Mouse (Mus musculus) ovary, adult 2 months (tissue): ENCODE data around the gene Noxo1. TPM values are rescaled to one million over a fixed set of nuclear protein-coding genes. Genes with fewer than 3 reads are reported as not detected.

ENCODE experiments used
- polyA plus RNA-seq: library from polyadenylated mRNA; depleted of rRNA; stranded (reverse); fragments of >200 nt; gene quantifications from 2 replicates; pipeline ENCODE4 v1.2.3, GENCODE M21; 2012; rRNA removed

Noxo1 gene
- 19.1 and 19.6 TPM in 2 replicates for polyA plus RNA-seq

DNA sequence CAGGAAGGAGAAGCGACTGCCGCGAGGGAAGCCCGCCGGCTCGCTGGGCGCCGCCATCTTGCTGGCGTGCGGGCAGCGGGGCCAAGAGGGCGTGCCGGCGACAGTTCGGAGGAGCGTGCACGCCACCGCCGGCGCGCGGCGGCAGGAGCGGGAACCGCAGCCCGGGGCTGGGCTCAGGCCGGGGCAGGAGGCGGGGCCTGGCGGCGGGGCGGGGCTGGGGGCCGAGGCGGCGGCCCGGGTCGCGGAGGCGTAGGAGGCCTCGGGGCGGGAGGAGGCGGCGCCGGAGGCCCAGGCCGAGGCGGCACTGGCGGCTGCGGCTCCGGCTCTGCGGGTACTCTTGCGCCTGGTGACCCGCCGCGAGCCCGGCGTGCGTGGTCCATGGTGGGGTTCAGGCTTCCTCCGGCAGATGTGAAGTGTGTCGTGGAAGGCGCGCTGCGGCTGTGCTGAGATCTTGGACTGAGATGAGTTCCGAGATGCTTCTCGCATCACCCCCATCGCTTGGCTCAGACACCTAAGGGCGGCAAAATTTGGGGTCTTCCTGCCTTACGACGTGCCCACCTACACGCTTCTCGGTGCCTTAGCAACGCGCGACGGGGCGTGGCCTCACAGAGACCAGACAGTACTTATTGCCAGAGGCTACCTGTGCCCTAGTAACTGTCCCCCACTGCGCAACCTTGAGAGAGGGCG lies at the start of gene Noxo1, which contains the start of gene Gfer:
Gene Noxo1 (plus strand): TSS at position 224 of the 687 bp plus-strand sequence.
Gene Gfer (minus strand): TSS at position 146 of the 687 bp plus-strand sequence.

DNA sequence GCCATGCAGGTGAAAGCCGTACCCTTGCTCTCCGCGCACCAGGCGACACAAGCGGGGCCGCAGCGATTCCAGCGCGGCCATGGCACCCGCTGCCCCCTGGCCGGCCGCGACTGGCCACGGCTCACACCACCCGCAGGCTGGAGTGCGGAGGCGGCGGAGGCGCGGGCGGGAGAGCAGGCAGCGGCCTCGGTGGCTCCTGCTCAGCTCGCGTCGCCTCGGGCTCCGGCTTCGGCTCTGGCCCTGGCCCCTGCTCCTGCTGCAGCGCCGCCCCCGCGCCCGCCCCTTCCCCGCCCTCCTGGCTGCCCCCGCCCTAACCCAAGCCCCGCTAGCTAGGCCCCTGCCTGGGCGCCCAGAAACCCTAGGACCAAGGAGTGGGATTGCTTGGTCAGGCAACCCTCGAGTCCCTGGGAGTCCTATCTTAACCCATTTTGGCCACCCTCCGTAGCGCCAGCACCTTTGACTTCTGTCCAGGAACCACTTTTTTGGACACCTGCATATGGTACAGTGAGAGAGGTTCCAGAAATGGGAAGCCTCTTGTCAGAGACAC lies 45.9 kb upstream of the Noxo1 start, which contains the start of gene Slc9a3r2:
Gene Slc9a3r2 (minus strand): TSS at position 258 of the 547 bp plus-strand sequence.

DNA sequence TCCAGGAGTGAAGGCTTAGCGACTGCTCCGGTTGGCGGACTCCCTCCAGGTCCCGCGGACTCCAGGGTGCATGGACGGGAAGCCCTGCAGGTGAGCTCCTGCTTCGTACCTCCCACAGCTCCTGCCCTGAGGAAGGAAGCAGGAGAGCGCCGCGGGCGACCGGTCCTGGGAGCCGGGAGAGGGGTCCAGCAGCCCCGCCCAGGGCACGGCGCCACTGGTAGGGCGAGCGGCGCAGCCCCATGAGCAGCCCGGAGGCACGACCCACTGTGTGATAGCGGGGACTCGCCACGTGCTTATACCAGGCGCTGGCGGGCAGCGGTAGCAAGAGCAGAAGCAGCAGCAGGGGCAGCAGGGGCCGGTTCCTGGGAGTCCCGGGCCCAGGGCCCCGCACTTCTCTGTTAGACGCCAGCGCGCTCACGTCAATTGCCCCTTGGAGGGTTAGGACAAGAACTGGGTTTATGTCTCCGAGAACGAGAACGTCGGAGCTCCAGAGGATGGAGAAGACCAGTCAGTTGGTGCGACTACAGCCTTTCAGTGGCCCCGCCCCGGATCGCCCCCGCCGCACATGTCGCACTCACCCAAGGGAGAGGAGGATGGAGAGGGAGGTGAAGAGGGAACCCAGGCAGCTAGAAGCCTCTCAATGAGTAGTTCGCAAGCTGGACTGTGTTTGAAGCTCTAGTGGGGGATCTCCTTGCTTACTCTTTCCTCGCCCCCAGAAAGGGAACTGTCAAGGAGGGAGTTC lies 37.8 kb upstream of the Noxo1 start, which contains the start of gene Npw:
Gene Npw (minus strand): TSS at position 441 of the 742 bp plus-strand sequence.

DNA sequence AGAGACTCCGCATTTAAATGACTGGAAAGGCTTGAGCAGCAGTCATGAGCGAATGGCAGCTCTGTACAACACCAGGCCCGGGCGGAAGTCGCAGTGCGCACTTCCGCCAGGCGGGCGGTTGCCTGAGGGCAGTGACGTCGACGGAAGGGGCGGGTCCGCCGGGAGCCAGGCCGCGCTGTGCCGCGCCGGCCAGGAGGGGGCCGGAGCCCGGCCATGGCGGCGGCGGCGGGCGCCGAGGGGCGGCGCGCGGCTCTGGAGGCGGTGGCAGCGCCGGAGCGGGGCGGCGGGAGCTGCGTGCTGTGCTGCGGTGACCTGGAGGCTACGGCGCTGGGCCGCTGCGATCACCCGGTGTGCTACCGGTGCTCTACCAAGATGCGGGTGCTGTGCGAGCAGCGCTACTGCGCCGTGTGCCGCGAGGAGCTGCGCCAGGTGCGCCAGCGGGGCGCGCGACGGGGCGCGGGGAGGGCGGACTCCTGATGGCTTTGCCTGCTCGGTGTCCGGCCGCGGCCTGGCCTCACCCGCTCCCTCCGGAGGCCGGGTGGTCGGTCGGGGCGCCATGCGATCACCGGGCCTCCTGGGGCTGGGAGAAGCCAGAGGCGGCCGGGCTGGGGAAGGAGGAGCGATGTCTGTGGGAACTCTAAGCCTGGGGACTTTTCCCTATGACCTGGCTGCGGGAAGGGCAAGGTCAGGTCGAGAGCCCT lies 26.3 kb upstream of the Noxo1 start, which contains the start of gene Zfp598:
Gene Zfp598 (plus strand): TSS at position 143 of the 701 bp plus-strand sequence.

DNA sequence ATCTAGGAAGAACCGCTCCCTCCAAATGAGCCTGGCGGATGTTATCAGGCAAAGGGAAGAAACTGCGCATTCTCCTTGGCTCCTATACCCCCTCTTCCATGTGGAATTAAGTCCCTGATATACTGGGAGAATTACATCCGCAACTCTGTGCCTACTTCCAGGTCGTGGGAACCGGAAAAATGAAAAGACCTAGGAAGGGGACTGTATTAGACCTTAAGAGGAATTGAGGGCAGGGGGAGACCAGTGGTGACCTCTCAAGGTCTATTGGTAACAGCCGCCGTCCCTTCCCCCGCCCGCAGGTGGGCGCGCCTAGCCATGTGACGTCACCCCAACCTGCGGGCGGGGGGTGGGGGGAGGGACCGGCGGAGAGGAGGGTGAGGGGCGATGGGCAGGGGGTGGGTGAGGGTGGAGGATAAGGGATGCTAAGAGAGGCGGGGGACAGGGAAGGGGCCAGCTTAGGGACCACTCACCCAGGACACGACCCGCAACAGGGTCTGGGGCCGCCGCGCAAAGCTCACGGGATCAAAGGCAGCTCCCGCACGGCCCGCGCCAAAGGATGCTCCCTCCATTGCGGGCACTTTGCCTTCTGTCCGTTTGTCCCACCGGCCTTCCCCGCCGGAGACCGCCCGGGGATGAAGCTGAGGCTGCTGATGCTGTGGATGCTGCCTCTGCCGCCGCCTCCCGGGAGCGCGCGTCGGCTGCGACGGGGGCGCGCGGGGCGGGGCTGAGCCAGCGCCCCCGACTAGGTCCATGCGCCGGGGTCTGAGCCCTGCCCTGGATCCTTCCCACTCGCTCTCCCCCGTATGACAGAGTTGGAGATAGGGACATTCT lies 6.6 kb upstream of the Noxo1 start, which contains the start of gene Syngr3:
Gene Syngr3 (minus strand): TSS at position 705 of the 831 bp plus-strand sequence.

DNA sequence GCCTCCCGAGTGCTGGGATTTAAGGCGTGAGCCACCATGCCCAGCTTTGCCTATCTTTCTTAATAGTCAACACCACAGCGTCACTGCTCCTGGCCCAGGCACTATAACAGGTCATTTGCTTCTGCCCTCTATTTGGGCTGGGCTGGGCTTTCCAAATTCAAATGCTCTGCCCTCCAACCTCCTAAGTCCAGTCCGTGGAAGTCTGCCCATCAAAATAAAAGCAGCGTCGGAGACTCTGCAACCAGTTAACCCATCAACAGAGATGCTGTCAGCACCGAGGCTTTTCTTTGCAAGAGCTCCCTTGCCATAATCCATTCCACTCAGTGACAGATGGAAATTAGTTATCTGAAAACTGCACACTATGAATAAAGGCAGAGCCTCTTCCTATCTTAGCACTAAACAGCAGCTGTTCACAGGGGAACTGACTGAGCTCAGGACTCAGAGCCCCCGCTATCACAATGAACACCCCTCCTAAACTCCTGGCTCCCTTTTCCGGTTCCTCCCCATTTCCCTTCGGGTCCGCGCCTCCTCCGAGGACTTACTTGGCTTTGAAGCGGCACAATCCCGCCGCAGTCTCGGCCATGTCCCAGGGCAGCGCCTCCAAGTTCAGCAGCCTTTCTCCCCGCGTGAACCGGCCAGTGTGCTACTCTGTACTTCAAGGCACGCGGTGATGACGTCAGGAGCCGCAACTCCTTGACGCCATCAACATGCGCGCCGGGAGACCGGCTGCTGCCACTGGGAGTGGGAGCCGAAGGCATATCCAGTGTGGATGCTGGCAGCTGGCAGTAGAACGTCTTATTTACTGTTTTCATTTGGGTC lies 11.2 kb downstream of the Noxo1 start, which contains the start of gene Tbl3:
Gene Tbl3 (minus strand): TSS at position 679 of the 819 bp plus-strand sequence.

DNA sequence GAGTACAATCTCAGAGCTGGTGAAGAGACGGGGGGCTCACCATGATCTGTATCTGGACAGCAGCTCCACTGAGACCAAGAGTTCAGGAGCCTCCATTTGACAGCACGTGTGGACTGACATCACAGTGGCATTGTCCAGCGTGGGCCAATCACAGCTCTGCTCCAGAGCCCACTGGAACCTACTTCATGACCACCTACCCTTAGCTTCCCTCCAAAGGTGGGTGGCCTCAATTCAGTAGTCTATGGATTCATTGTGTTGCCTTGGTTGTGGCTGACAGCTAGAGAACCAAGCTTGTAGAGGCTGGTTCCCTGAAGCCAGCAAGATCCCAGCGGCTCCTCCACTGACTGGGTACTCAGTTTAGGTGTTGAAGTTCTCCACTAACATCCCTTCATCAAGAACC lies 21.9 kb downstream of the Noxo1 start, which contains the start of the genes Rnf151 and Rps2:
Gene Rnf151 (minus strand): TSS at position 121 of the 400 bp plus-strand sequence.
Gene Rps2 (plus strand): TSS at position 174 of the 400 bp plus-strand sequence.

DNA sequence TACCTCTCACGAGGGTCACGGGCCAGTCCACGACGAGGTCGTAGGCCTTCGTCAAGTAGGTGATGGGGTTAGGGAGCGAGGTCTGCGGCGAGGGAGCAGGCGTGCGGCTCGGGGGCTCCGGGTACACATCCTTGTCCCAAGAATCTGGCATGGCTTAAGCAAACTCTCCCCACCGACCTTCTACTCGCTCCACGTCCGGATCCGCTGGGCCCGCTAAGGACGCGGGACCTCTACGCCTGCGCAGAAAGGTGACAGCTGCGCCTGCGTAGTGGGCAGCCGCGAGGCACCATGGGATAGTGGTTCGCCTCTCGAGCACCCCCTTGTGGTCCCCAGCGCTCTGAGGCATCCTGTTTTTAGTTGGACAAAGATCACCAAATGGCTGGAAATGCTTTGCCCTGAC lies 28.1 kb downstream of the Noxo1 start, which contains the start of gene Ndufb10:
Gene Ndufb10 (minus strand): TSS at position 295 of the 400 bp plus-strand sequence.

DNA sequence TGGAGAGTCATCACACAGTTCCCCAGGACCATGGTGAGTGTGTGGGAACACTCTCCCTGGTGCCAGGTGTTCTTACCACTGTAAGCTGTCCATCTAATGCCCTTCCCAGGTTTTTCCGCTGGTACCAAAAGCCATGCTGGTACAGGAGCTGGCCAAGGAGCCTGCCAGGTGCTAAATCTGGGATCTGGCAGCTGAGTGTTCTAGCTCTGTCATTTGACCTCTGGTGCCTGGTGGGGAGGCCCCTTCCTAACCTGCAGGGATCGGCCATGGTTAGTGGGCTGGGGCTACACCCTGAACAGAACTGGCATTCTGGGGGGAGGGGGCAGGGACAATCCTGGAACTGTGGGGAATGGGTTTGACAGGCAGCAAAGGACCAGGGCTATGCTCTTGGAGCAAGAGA lies 31.6 kb downstream of the Noxo1 start, which contains the start of gene Rpl3l:
Gene Rpl3l (plus strand): TSS at position 203 of the 400 bp plus-strand sequence.

DNA sequence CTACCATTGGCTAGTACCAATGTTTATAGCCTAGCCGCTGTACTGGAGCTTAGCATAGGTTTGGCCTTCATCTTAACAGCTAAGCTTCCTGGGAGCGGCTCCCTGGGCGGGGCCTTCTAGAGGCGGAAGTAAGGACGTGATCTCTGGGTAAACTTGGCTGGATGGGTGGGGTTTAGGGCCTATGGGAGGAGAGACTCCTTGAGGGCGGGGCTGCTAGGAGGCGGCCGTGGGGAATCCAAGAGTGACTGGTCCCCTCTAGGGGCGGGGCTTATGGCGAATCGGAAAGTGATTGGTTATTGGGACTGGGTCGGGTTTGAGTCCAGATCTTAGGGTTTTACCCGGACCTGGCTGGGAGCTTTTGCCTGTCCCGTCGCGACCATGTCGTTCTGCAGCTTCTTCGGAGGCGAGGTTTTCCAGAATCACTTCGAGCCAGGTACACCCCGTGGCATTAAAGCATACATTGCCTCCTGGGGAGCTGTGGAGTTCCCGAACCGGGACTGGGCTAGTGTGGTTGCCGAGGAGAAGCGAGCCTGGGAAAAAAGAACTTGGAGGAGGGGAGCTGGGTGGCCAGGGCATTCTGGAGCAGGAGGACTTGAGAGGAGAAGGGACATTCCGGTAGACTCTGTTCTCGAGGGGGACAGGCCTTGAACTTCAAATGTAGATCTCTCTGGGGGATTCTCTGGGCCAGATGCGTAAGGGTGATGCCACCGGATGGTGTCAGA lies 40.5 kb downstream of the Noxo1 start, which contains the start of gene Msrb1:
Gene Msrb1 (plus strand): TSS at position 313 of the 722 bp plus-strand sequence.

Other genes with a start within 250 kb of the Noxo1 start
- 146 and 150 TPM in 2 replicates for gene E4f1, start 225.9 kb upstream of the Noxo1 start, polyA plus RNA-seq
- 123 and 142 TPM in 2 replicates for gene Pgp, start 225.8 kb upstream of the Noxo1 start, polyA plus RNA-seq
- gene Bricd5, start 222.3 kb upstream of the Noxo1 start, polyA plus RNA-seq: 0.92 and 1.0 TPM in 2 replicates
- gene Mlst8, start 217.2 kb upstream of the Noxo1 start, polyA plus RNA-seq: 40.6 and 58.0 TPM in 2 replicates
- gene Caskin1, start 207.6 kb upstream of the Noxo1 start, polyA plus RNA-seq: 49.0 and 53.5 TPM in 2 replicates
- 253 and 318 TPM in 2 replicates for gene Traf7, start 168.3 kb upstream of the Noxo1 start, polyA plus RNA-seq
- 0.71 and 1.4 TPM in 2 replicates for gene Rab26, start 162.0 kb upstream of the Noxo1 start, polyA plus RNA-seq
- 158 and 173 TPM in 2 replicates for gene Pkd1, start 146.4 kb upstream of the Noxo1 start, polyA plus RNA-seq
- 200 and 211 TPM in 2 replicates for gene Tsc2, start 63.6 kb upstream of the Noxo1 start, polyA plus RNA-seq
- gene Nthl1, start 63.6 kb upstream of the Noxo1 start, polyA plus RNA-seq: 33.4 and 40.4 TPM in 2 replicates
- 154 and 188 TPM in 2 replicates for gene Slc9a3r2, start 45.9 kb upstream of the Noxo1 start, polyA plus RNA-seq
- 0.40 and 0.53 TPM in 2 replicates for gene Npw, start 37.8 kb upstream of the Noxo1 start, polyA plus RNA-seq
- 118 and 131 TPM in 2 replicates for gene Zfp598, start 26.5 kb upstream of the Noxo1 start, polyA plus RNA-seq
- 1.6 and 1.7 TPM in 2 replicates for gene Syngr3, start 6.3 kb upstream of the Noxo1 start, polyA plus RNA-seq
- gene Gfer, start 78 bp upstream of the Noxo1 start, polyA plus RNA-seq: 40.5 and 66.7 TPM in 2 replicates
- 105 and 112 TPM in 2 replicates for gene Tbl3, start 11.4 kb downstream of the Noxo1 start, polyA plus RNA-seq
- 0.34 and 1.4 TPM in 2 replicates for gene Rnf151, start 21.8 kb downstream of the Noxo1 start, polyA plus RNA-seq
- 4,445 and 4,526 TPM in 2 replicates for gene Rps2, start 21.9 kb downstream of the Noxo1 start, polyA plus RNA-seq
- 198 and 335 TPM in 2 replicates for gene Ndufb10, start 28.2 kb downstream of the Noxo1 start, polyA plus RNA-seq
- gene Rpl3l, start 31.6 kb downstream of the Noxo1 start, polyA plus RNA-seq: not detected in 2 replicates
- gene Msrb1, start 40.4 kb downstream of the Noxo1 start, polyA plus RNA-seq: 42.7 and 55.4 TPM in 2 replicates
- 8.5 and 15.0 TPM in 2 replicates for gene Hs3st6, start 56.8 kb downstream of the Noxo1 start, polyA plus RNA-seq
- gene Meiob, start 108.1 kb downstream of the Noxo1 start, polyA plus RNA-seq: not detected in 2 replicates
- gene Hagh, start 143.9 kb downstream of the Noxo1 start, polyA plus RNA-seq: 105 and 136 TPM in 2 replicates
- 16.7 and 17.3 TPM in 2 replicates for gene Fahd1, start 154.1 kb downstream of the Noxo1 start, polyA plus RNA-seq
- 10.1 and 12.4 TPM in 2 replicates for gene Igfals, start 169.8 kb downstream of the Noxo1 start, polyA plus RNA-seq
- 33.0 and 41.1 TPM in 2 replicates for gene Nubp2, start 190.1 kb downstream of the Noxo1 start, polyA plus RNA-seq
- 112 and 120 TPM in 2 replicates for gene Spsb3, start 190.4 kb downstream of the Noxo1 start, polyA plus RNA-seq
- gene Eme2, start 198.9 kb downstream of the Noxo1 start, polyA plus RNA-seq: 51.8 and 56.8 TPM in 2 replicates
- 278 and 448 TPM in 2 replicates for gene Mrps34, start 198.9 kb downstream of the Noxo1 start, polyA plus RNA-seq
- 76.6 and 85.3 TPM in 2 replicates for gene Nme3, start 200.3 kb downstream of the Noxo1 start, polyA plus RNA-seq
- 180 and 186 TPM in 2 replicates for gene Mapk8ip3, start 240.7 kb downstream of the Noxo1 start, polyA plus RNA-seq